9 mouse cellular contexts compared by ENCODE assay signal in genomic region chr3:96327647-96328046, GRCm38 (mm10). TPM values are rescaled to one million over a fixed set of nuclear protein-coding genes. Genes with fewer than 3 reads are reported as not detected.
DNase-seq lines count a peak whose midpoint lies in the region; ATAC-seq and TF ChIP-seq lines count a peak whose summit lies in the region.
"Had no signal": no experiment of that assay in that cellular context is flagged by ENCODE, and none has a peak within 500 bp of the region (broad histone marks: within the 10 kb centered on the region; RNA-seq: fewer than 3 reads in every experiment).

No protein-coding gene starts in this region.

- H3K27me3 ChIP-seq in liver, adult 2 months (ENCODE audit: control insufficient read depth, insufficient read depth, low read length), result peaks cover 8% of the 10 kb centered on the region; the same call in 1 of the 2 replicates
- H3K27me3 ChIP-seq in embryonic facial prominence, embryonic 12.5 days, result peaks cover 56% of the 10 kb centered on the region
- H3K27me3 ChIP-seq in limb, embryonic 13.5 days, result peaks cover 81% of the 10 kb centered on the region
- H3K27me3 ChIP-seq in small intestine, adult 2 months (ENCODE audit: control insufficient read depth, insufficient read depth, low read length), result peaks cover 62% of the 10 kb centered on the region

- no peak overlapping the region for H3K27ac ChIP-seq in liver, adult 2 months (replicated peaks; ENCODE audit: insufficient read depth, low read depth, low read length)
- H3K27ac ChIP-seq in embryonic facial prominence, embryonic 12.5 days, result no peak overlapping the region
- H3K27ac ChIP-seq in limb, embryonic 13.5 days, result no peak overlapping the region
- no peak overlapping the region for H3K27ac ChIP-seq in small intestine, adult 2 months (ENCODE audit: insufficient read depth, low read depth, low read length)
- H3K27ac ChIP-seq: macrophage had no signal

- TF ChIP-seq POLR2A in liver, adult 2 months (IDR thresholded peaks at IDR 0.05; ENCODE audit: extremely low read depth, insufficient read depth, low read length), result no peak
- TF ChIP-seq POLR2A in small intestine, adult 2 months (IDR thresholded peaks at IDR 0.05; ENCODE audit: low read depth, low read length), result no peak

- H3K79me2 ChIP-seq in liver, adult 2 months (ENCODE audit: control insufficient read depth, insufficient read depth, low read length), result no peaks in the 10 kb centered on the region

- H3K4me1 ChIP-seq in liver, adult 2 months (ENCODE audit: control insufficient read depth, insufficient read depth, low read length), result no peaks in the 10 kb centered on the region
- H3K4me1 ChIP-seq in embryonic facial prominence, embryonic 12.5 days, result peaks cover 4% of the 10 kb centered on the region; the same call in 1 of the 2 replicates
- H3K4me1 ChIP-seq in limb, embryonic 13.5 days, result no peaks in the 10 kb centered on the region
- peaks cover 2% of the 10 kb centered on the region; the same call in 1 of the 2 replicates for H3K4me1 ChIP-seq in small intestine, adult 2 months (ENCODE audit: control insufficient read depth, insufficient read depth, insufficient read length, low read length)

- no peak for DNase-seq in liver, adult 2 months (ENCODE audit: extremely low read depth, low read depth, low spot score)
- DNase-seq in liver, result no peak
- DNase-seq in left cerebral cortex, adult 18-20 months (ENCODE audit: low spot score in 2 of 2), result no peak
- DNase-seq in gastrocnemius, postnatal 4 days (ENCODE audit: low spot score in 2 of 2), result no peak

- H3K4me2 ChIP-seq in embryonic facial prominence, embryonic 12.5 days (replicated peaks), result peak overlapping the region; percentile 66
- H3K4me2 ChIP-seq in limb, embryonic 13.5 days (replicated peaks), result peak overlapping the region; percentile 68

- no peak for TF ChIP-seq CTCF in liver, adult 2 months (IDR thresholded peaks at IDR 0.05; ENCODE audit: low read depth, low read length)
- no peak for TF ChIP-seq CTCF in small intestine, adult 2 months (IDR thresholded peaks at IDR 0.05; ENCODE audit: extremely low read depth, insufficient read length, insufficient replicate concordance, low read depth, low read length)

- H3K4me3 ChIP-seq in liver, adult 2 months (ENCODE audit: insufficient read depth, low read depth, low read length), result peak overlapping the region; percentile 26; the same call in 1 of the 2 replicates
- peak overlapping the region; percentile 36 for H3K4me3 ChIP-seq in embryonic facial prominence, embryonic 12.5 days
- H3K4me3 ChIP-seq in limb, embryonic 13.5 days, result peak overlapping the region; percentile 44
- peak overlapping the region; percentile 44 for H3K4me3 ChIP-seq in small intestine, adult 2 months (ENCODE audit: low read depth, low read length)

- ATAC-seq in embryonic facial prominence, embryonic 12.5 days (ENCODE audit: insufficient number of reproducible peaks, insufficient read depth, low FRiP score, low TSS enrichment), result peak; percentile 36; the same call in 1 of the 2 replicates
- peak; percentile 37; the same call in 1 of the 2 replicates for ATAC-seq in limb, embryonic 13.5 days (ENCODE audit: low FRiP score, low read depth)
- no peak for ATAC-seq in activated CD4-positive, CD25-positive, alpha-beta regulatory T cell, adult 4 months

- no peaks in the 10 kb centered on the region for H3K36me3 ChIP-seq in liver, adult 2 months (ENCODE audit: control insufficient read depth, insufficient read depth, low read length)
- H3K36me3 ChIP-seq in embryonic facial prominence, embryonic 12.5 days, result no peaks in the 10 kb centered on the region
- H3K36me3 ChIP-seq in limb, embryonic 13.5 days, result no peaks in the 10 kb centered on the region
- H3K36me3 ChIP-seq in small intestine, adult 2 months (ENCODE audit: control insufficient read depth, insufficient read depth, low read length), result no peaks in the 10 kb centered on the region

- no peak overlapping the region for H3K9ac ChIP-seq in liver, adult 2 months (ENCODE audit: low read depth, low read length)
- H3K9ac ChIP-seq in embryonic facial prominence, embryonic 12.5 days, result no peak overlapping the region
- 0 out of 2 replicates have a peak overlapping the region, but pooled peaks have one; percentile 19 for H3K9ac ChIP-seq in limb, embryonic 13.5 days

- whole genome bisulfite sequencing in liver, adult 2 months, result 3% methylated on average over 16 of the region's 18 CpGs
- 0% methylated on average over 10 of the region's 18 CpGs for WGBS in embryonic facial prominence, embryonic 12.5 days
- under 1% methylated on average over 16 of the region's 18 CpGs for WGBS in limb, embryonic 13.5 days
- WGBS in small intestine, adult 2 months, result 1% methylated on average over 16 of the region's 18 CpGs

- no peaks in the 10 kb centered on the region for H3K9me3 ChIP-seq in embryonic facial prominence, embryonic 12.5 days
- H3K9me3 ChIP-seq in limb, embryonic 13.5 days, result no peaks in the 10 kb centered on the region

RNA-seq across cellular contexts. Expression of gene Fcgr1, which starts 33.9 kb away (rescaled TPM):
- total RNA-seq in liver, adult 2 months (2014; rRNA removed), result 3.2 and 3.7 TPM in 2 replicates
- polyA plus RNA-seq in liver, adult 2 months (2012; rRNA removed), result 0.97 and 2.2 TPM in 2 replicates
- polyA plus RNA-seq in embryonic facial prominence, embryonic 12.5 days (2016; fragmentation: Nextera tagmentation; extraction: Ambion mirVana), result 0.84 and 1.6 TPM in 2 replicates
- 1.7 TPM in 2 replicates for polyA plus RNA-seq in limb, embryonic 13.5 days (2015; fragmentation: Nextera tagmentation; extraction: Ambion mirVana)
- 1.8 and 2.4 TPM in 2 replicates for polyA plus RNA-seq in small intestine, adult 2 months (2012; rRNA removed)
- polyA plus RNA-seq in activated CD4-positive, CD25-positive, alpha-beta regulatory T cell, adult 4 months (2017; shearing (Covaris generic)), result not detected
- total RNA-seq in left cerebral cortex, adult 18-20 months (2021), result 1 to 10 TPM; 2.6 to 2.8 TPM
- 1 to 10 TPM; 1.6 to 1.7 TPM for total RNA-seq in gastrocnemius, postnatal 4 days (2021)

RNA-seq across cellular contexts. Expression of gene Hist2h2bb, which starts 58.1 kb away (rescaled TPM):
- total RNA-seq in liver, adult 2 months (2014; rRNA removed), result 30.4 and 30.7 TPM in 2 replicates
- not detected in 2 replicates for polyA plus RNA-seq in liver, adult 2 months (2012; rRNA removed)
- polyA plus RNA-seq in embryonic facial prominence, embryonic 12.5 days (2016; fragmentation: Nextera tagmentation; extraction: Ambion mirVana), result 22.1 and 22.4 TPM in 2 replicates
- polyA plus RNA-seq in limb, embryonic 13.5 days (2015; fragmentation: Nextera tagmentation; extraction: Ambion mirVana), result 13.3 and 15.5 TPM in 2 replicates
- polyA plus RNA-seq in small intestine, adult 2 months (2012; rRNA removed), result 8.4 and 8.7 TPM in 2 replicates
- polyA plus RNA-seq in activated CD4-positive, CD25-positive, alpha-beta regulatory T cell, adult 4 months (2017; shearing (Covaris generic)), result 10 to 100 TPM in 1 of 2 experiments, 1 to 10 TPM in 1; 5.2 to 11.1 TPM
- 100 to 1,000 TPM; 210 to 215 TPM for total RNA-seq in left cerebral cortex, adult 18-20 months (2021)
- total RNA-seq in gastrocnemius, postnatal 4 days (2021), result 100 to 1,000 TPM; 676 to 744 TPM
- polyA plus RNA-seq: macrophage had no signal

RNA-seq across cellular contexts. Expression of gene Hist2h3b, which starts 59.2 kb away (rescaled TPM):
- total RNA-seq in liver, adult 2 months (2014; rRNA removed), result 29.2 and 49.8 TPM in 2 replicates
- polyA plus RNA-seq in liver, adult 2 months (2012; rRNA removed), result 5.7 and 5.8 TPM in 2 replicates
- 92.4 and 92.9 TPM in 2 replicates for polyA plus RNA-seq in embryonic facial prominence, embryonic 12.5 days (2016; fragmentation: Nextera tagmentation; extraction: Ambion mirVana)
- 85.5 and 91.9 TPM in 2 replicates for polyA plus RNA-seq in limb, embryonic 13.5 days (2015; fragmentation: Nextera tagmentation; extraction: Ambion mirVana)
- 77.4 and 102 TPM in 2 replicates for polyA plus RNA-seq in small intestine, adult 2 months (2012; rRNA removed)
- 10 to 100 TPM; 23.4 to 32.3 TPM for polyA plus RNA-seq in activated CD4-positive, CD25-positive, alpha-beta regulatory T cell, adult 4 months (2017; shearing (Covaris generic))
- 10 to 100 TPM; 51.9 to 52.0 TPM for total RNA-seq in left cerebral cortex, adult 18-20 months (2021)
- total RNA-seq in gastrocnemius, postnatal 4 days (2021), result 100 to 1,000 TPM; 677 to 879 TPM
- polyA plus RNA-seq: macrophage had no signal
